Mouse (Mus musculus): Measurements from ENCODE around the gene Phka2. TPM values are rescaled to one million over a fixed set of nuclear protein-coding genes. Genes with fewer than 3 reads are reported as not detected.

Gene Phka2
- total RNA-seq (2022): 1 to 10 TPM; 3.2 to 5.3 (median 4.6) TPM

DNA sequence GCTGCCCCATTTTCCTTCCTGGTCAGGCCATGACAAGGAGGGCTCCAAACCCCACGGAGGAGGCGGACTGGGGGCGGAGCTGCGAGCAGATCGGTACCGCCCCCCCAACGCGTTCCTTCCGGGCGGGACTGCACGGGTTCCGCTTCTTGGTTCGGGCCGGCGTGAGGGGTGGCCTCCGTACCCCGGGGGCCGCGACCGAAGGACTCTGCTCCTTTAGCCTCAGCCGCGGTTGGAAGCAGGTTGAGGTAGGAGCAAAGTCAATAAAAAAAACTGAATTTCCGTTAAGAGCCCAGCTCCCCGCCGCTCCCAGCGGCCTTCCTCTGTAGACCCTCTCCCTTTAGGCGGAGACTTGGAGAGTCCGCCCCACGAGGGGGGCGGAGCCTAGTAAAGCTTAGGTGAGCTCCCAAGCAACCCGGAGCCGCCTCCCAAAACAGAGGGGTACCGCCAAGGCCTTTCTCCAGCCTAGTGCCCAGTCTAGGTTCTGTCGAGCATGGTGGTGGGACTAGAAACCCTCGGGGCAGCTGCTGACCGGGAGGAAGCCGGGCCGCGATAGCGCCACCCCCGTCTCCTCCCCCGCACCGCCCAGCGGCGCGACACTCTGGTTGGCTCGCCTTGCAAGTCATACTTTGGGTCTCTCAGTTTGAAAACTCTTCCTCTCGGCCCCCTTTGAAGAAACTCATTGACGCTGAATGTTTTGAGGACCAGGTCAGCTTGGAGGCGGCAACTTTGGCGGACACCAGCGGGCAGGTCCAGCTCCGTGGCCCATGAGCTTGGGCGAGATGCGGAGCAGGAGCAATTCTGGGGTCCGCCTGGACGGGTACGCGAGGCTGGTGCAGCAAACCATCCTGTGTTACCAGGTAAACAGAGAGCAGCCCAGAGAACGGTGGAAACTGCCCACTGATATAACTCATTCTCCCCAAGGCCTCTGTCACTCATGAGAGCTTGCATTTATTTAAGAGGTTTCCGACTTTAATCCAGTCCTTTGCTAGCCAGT lies at the start of gene Phka2:
TSS of gene Phka2 (plus strand) at position 119 of the 994 bp plus-strand sequence.
- peak; percentile 70 to 73 for DNase-seq (ENCODE audit: low spot score in 2 of 2)

DNA sequence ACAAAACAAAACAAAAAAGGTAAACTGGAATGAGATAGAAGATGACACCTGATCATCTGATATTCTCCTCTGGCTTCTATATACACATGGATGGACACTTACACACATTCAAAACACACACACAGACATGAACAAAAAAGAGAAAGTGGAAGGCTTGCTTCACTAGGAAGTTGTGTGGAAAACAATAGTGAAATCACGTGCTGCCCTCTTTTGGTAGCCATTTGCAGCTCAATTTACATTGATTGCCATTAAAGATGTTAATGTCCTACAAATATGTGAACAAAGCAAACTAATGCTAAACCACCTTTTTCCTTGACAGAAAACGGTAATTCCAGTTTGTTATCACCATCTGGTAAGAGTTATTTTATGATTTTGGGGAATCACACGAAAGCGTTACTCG lies 46.3 kb upstream of the Phka2 start:
- DNase-seq (ENCODE audit: low spot score in 2 of 2): no peak

DNA sequence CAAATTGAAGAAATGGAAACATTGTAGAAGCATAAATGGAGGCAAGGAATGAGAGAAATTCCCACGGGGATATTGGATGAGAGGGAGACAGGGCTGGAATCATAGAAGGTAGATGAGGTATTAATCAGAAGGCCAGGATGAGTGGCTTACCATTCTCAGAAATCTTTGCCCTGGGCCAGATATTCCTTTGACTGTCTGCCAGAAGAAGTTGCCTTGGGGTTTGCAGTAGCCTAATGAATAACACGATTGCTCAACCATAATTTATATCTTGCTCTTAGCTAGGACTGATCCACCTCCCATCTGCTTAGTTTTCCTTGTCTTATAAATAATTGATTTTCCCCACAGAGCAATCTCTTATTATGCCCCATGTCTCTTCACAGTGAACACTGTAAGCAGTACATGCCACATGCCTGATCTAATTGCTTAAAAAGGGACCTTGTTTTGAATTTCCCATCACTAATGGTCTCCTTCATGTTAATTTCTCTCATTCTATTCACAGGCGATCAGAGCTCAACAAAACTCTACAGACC lies 30.6 kb upstream of the Phka2 start:
- no peak for DNase-seq (ENCODE audit: low spot score in 2 of 2)

DNA sequence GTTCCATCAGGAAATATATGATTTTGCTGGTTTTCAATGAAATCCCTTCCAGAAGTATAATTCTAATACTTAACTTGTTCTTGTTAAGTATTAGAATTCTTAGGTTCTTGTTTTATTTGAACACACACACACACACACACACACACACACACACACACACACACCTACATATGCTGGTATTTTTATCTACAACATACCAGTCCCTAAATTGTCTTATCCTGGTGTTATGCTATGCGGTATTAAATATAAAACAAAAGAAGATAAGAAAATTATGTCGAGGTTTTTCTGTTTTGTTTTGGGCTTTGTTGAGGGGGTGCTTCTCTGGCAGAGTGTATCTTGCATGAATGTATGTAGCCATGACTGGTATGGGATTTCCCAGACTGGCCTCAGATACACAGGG lies 12.2 kb upstream of the Phka2 start:
- no peak for DNase-seq (ENCODE audit: low spot score in 2 of 2)

DNA sequence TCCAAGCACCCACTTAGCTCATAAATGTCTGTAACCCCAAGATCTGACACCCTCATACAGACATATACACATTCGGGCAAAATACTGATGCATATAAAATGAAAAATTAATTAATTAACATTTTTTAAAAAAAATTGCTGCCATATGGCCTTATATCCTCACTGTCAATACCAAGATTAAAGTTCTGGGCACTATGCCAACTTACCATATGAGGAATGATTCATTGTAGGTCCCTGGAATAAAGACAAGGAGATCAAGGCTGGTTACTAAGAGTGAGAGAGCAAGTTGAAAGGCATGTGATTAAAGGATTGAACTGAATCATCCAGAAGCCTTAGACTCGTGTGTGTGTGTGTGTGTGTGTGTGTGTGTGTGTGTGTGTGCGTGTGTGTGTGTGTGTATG lies 7.6 kb upstream of the Phka2 start:
- DNase-seq (ENCODE audit: low spot score in 2 of 2): no peak

DNA sequence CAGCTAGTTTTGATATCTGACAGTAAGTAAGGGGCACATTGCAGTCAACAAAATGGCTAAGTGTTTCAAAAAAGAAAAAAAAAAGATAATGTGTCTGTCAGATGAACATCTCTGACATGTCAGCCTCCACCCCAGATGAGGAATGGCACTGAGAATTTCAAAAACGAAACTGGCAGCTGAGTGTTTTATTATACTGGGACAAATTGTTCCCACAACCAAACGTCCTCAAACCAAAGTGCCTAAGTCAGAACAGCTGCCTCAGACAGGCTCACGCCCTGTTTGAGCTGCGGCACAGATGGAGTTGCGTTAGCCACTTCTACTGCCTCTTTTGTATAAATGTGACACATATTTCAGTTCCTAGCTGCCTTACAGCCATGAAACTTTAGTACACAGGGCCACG lies 7.0 kb upstream of the Phka2 start:
- no peak for DNase-seq (ENCODE audit: low spot score in 2 of 2)

- DNase-seq (ENCODE audit: low spot score in 2 of 2): no peak
These were observed 5.5 kb upstream of the Phka2 start for GRCm38 (mm10) chrX:160496473-160496872.

GRCm38 (mm10) chrX:160501095-160501494 lies 871 bp upstream of the Phka2 start:
- no peak for DNase-seq (ENCODE audit: low spot score in 2 of 2)

- DNase-seq (ENCODE audit: low spot score in 2 of 2): no peak
These were observed 299 bp upstream of the Phka2 start for GRCm38 (mm10) chrX:160501687-160502047.

- no peak for DNase-seq (ENCODE audit: low spot score in 2 of 2)
These were observed 7.1 kb downstream of the Phka2 start for GRCm38 (mm10) chrX:160509046-160509445.

DNA sequence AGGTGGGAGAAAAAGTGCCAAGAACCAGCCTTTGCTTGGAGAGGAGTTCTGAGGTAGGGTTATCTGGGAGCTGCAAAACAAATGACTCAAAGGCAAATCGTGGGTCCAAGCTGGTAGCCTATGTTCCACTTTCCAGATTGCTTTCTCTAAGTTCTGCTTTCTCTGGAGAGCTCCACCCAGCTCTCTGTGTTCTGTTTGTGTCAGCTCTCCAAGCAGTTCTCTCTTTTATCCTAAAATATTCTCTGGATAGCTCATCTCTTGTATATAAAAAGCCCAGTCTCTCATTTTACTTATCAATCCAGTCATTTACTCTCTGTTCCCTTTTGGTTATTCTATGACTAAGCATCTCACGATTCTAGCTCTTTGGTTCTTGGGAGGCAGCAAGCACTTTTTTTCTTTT lies 8.2 kb downstream of the Phka2 start:
- DNase-seq (ENCODE audit: low spot score in 2 of 2): no peak

GRCm38 (mm10) chrX:160516027-160516426 lies 14.1 kb downstream of the Phka2 start:
- no peak for DNase-seq (ENCODE audit: low spot score in 2 of 2)

DNA sequence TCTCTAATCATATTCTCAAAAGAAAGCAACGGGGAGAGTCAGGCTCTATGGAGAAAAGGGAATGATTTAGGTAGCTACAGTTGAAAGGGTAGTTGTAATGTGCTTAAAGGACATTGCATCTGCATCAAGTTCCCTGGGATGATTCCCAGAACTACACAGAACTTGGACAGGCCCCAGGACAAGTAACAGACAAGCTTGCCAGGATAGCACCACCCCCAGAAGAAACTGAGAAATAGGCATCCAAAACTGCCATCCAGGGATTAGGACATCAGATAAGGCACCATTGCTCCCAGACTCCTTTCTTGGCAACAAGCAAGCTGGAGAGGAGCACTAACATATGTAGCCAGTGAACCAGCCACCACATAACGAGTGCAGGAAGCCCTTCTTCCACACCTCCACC lies 40.8 kb downstream of the Phka2 start:
- DNase-seq (ENCODE audit: low spot score in 2 of 2): no peak

GRCm38 (mm10) chrX:160548875-160549274 lies 46.9 kb downstream of the Phka2 start:
- no peak for DNase-seq (ENCODE audit: low spot score in 2 of 2)

- DNase-seq (ENCODE audit: low spot score in 2 of 2): no peak
These were observed 50.1 kb downstream of the Phka2 start for GRCm38 (mm10) chrX:160552066-160552465.

DNA sequence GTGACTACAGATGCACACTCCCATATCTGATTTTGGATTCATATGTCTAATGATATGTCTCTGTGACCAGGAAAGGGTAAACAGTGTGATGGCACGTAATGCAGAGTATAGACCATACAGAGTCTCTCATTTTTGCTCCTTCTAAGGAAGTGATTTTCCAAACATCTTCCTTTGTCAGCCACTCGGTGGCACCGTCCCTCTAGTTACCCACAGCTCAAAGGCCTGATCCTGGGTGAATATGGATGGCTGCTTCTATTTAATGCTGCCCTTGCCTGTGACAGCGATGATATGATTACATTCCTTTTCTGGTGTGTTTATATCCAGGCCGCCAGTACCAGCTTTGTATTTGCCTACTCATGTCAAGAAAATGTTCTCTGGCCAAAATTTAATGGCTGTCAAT lies 81.6 kb downstream of the Phka2 start:
- DNase-seq (ENCODE audit: low spot score in 2 of 2): no peak

DNA sequence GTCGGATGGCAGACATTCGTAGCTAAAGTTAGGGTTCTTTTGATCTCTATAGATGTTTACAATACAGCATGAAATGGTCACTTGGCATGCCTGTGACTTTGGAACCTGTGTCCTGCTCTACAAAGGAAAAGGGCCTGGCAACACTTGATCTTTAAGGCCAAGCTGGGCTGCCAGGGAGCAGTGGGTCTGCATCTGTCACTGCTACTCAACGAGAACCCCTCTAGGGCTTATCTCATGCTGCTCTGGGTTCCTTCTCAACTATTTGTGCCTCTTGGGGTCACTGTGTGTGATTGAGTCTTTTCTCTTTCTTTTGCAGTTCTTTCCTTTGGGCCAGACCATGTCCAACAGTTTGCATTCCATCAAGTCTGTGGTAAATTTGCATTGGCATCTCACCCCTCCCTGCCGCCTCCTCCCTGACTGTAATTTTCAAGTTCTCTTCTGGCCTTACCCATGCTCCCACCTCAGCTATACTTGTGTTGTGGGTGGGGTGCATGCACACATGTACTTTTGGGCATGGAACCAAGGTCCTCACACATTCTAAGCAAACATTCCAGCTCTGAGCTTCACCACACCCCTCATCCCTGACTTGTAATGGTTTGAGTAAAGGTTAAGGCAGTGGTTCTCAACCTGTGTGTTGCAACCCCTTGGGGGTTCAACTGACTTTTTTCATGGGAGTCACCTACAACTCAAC lies 82.3 kb downstream of the Phka2 start:
- DNase-seq (ENCODE audit: low spot score in 2 of 2): no peak

DNA sequence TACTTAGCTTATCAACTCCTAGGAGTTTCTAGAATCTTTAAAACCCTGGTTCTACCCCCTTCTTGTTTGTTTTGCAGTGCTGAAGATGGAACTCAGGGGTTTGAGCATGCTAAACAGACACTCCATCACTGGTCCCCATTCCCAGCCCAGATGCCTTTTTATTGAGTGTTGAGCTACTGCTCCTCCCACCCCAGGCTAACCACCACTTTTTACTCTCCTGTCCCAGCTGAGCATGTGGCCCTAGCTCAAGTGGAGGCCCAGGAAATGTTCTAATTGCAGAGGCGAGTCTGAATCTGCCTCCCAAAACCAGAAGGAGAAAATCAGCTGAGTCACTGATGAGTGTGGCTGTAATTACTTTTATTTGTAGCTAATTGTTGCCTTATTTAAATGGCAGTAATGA lies 83.1 kb downstream of the Phka2 start:
- DNase-seq (ENCODE audit: low spot score in 2 of 2): no peak

GRCm38 (mm10) chrX:160588523-160588922 lies 86.6 kb downstream of the Phka2 start:
- no peak for DNase-seq (ENCODE audit: low spot score in 2 of 2)

- no peak for DNase-seq (ENCODE audit: low spot score in 2 of 2)
These were observed 88.2 kb downstream of the Phka2 start for GRCm38 (mm10) chrX:160590147-160590546.

- no peak for DNase-seq (ENCODE audit: low spot score in 2 of 2)
These were observed 91.0 kb downstream of the Phka2 start for GRCm38 (mm10) chrX:160592933-160593332.

DNA sequence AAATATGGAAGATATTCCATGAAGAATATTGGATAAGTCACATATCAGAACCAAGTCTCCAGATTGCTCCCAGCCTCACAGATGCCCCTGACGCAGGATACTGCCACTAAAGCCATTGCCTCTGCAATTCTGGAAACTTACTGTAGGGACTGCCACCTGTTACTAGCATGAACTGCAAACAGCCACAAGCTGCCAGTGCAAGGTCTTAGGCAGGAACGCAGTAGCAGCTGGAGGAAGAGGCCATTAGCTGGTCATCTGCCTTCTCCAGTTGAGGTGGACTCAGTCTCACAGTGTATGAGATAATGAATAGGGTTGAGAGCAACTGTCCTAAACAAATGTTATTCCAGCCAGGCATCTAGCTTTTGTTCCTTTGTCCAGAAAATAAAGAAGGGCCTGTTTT lies 96.1 kb downstream of the Phka2 start:
- no peak for DNase-seq (ENCODE audit: low spot score in 2 of 2)
